Mouse (Mus musculus): ENCODE measurements at regions not wholly inside any gene's neighbourhood (a gene's known extent, or its start where the extent isn't known, plus 50 kb on each side); places are given as distances from the start of the nearest gene placed in this dataset.

- DNase-seq (ENCODE audit: low spot score in 2 of 2), result no peak
These were observed 132.1 kb downstream of the 1700020N01Rik start for GRCm38 (mm10) chr10:21724999-21725398.

- DNase-seq (ENCODE audit: low spot score in 2 of 2), result no peak
These were observed 141.7 kb upstream of the Sgk1 start for GRCm38 (mm10) chr10:21740256-21740655.

- DNase-seq (ENCODE audit: low spot score in 2 of 2), result no peak
These were observed 140.4 kb upstream of the Sgk1 start for GRCm38 (mm10) chr10:21741575-21741974.

- DNase-seq (ENCODE audit: low spot score in 2 of 2), result no peak
These were observed 139.8 kb upstream of the Sgk1 start for GRCm38 (mm10) chr10:21741976-21742745.

- no peak for DNase-seq (ENCODE audit: low spot score in 2 of 2)
These were observed 138.6 kb upstream of the Sgk1 start for GRCm38 (mm10) chr10:21743396-21743795.

- no peak for DNase-seq (ENCODE audit: low spot score in 2 of 2)
These were observed 137.5 kb upstream of the Sgk1 start for GRCm38 (mm10) chr10:21744341-21744955.

GRCm38 (mm10) chr10:21745940-21746487 lies 136.0 kb upstream of the Sgk1 start:
- DNase-seq (ENCODE audit: low spot score in 2 of 2), result peak in 1 of 2 experiments; percentile 4

- peak in 1 of 2 experiments; percentile 20 for DNase-seq (ENCODE audit: low spot score in 2 of 2)
These were observed 135.3 kb upstream of the Sgk1 start for GRCm38 (mm10) chr10:21746713-21747112.

- DNase-seq (ENCODE audit: low spot score in 2 of 2), result peak in 1 of 2 experiments; percentile 14
These were observed 130.7 kb upstream of the Sgk1 start for GRCm38 (mm10) chr10:21751326-21751725.

- DNase-seq (ENCODE audit: low spot score in 2 of 2), result peak in 1 of 2 experiments; percentile 11
These were observed 129.6 kb upstream of the Sgk1 start for GRCm38 (mm10) chr10:21752392-21752791.

GRCm38 (mm10) chr10:21754763-21755548 lies 127.0 kb upstream of the Sgk1 start:
- peak in 1 of 2 experiments; percentile 36 for DNase-seq (ENCODE audit: low spot score in 2 of 2)

- DNase-seq (ENCODE audit: low spot score in 2 of 2), result no peak
These were observed 126.3 kb upstream of the Sgk1 start for GRCm38 (mm10) chr10:21755717-21756116.

- no peak for DNase-seq (ENCODE audit: low spot score in 2 of 2)
These were observed 125.2 kb upstream of the Sgk1 start for GRCm38 (mm10) chr10:21756811-21757210.

- DNase-seq (ENCODE audit: low spot score in 2 of 2), result no peak
These were observed 123.9 kb upstream of the Sgk1 start for GRCm38 (mm10) chr10:21758122-21758521.

GRCm38 (mm10) chr10:21762516-21762915 lies 119.5 kb upstream of the Sgk1 start:
- peak; percentile 53 to 75 for DNase-seq (ENCODE audit: low spot score in 2 of 2)

GRCm38 (mm10) chr10:21763017-21763964 lies 118.7 kb upstream of the Sgk1 start:
- peak; percentile 42 to 55 for DNase-seq (ENCODE audit: low spot score in 2 of 2)

- DNase-seq (ENCODE audit: low spot score in 2 of 2), result peak in 1 of 2 experiments; percentile 51
These were observed 117.9 kb upstream of the Sgk1 start for GRCm38 (mm10) chr10:21764090-21764489.

- DNase-seq (ENCODE audit: low spot score in 2 of 2), result peak in 1 of 2 experiments; percentile 46
These were observed 117.1 kb upstream of the Sgk1 start for GRCm38 (mm10) chr10:21764891-21765290.

- DNase-seq (ENCODE audit: low spot score in 2 of 2), result no peak
These were observed 108.4 kb upstream of the Sgk1 start for GRCm38 (mm10) chr10:21773548-21773947.

- no peak for DNase-seq (ENCODE audit: low spot score in 2 of 2)
These were observed 106.5 kb upstream of the Sgk1 start for GRCm38 (mm10) chr10:21775441-21775840.

All from right cerebral cortex, postnatal 10 days (tissue).